Mouse (Mus musculus): ENCODE results near the gene Sept9.

Gene Sept9

DNA sequence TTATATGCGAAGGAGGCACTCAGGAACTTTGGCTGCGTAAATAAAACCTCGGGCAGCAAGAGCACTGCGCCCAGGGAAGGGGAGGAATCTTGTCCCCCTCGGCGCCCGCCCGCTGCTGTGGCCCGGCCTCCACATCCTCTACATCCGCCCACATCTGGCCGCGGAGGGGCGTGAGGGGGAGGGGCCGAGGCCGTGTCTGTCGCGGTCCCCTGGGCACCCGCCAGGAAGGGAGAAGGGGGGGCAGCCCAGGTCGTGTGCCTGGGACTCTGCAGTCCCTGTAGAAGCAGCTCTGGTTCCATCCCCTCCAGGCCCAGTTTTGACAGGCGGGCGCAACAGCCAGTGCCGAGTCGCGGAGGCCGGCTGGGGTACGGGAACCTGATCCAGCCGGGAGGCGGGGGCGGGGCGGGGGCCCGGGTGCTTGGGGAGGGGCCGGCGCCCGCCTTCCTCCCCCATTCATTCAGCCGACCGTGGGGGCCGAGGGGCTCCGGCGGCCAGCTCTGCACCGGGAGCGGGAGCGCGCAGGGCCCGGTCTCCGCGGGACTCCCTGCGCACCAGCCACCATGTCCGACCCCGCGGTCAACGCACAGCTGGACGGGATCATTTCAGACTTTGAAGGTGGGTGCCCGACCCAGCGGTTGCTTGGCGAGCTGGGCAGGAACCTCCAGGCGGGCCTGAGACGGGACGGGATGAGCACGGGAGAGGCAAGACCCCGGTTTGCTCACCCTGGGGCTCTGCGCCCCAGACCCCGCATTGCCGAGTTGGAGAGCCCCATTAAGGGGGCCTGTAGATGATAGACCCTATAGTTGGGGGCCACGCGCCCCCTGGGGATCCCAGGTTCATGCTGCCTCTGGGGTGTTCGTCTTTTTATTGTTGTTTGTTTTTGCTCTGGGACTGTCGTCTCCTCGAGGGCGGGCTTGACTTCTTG is 66.8 kb downstream of the Sept9 start:
- no peak for DNase-seq (ENCODE audit: low spot score)

DNA sequence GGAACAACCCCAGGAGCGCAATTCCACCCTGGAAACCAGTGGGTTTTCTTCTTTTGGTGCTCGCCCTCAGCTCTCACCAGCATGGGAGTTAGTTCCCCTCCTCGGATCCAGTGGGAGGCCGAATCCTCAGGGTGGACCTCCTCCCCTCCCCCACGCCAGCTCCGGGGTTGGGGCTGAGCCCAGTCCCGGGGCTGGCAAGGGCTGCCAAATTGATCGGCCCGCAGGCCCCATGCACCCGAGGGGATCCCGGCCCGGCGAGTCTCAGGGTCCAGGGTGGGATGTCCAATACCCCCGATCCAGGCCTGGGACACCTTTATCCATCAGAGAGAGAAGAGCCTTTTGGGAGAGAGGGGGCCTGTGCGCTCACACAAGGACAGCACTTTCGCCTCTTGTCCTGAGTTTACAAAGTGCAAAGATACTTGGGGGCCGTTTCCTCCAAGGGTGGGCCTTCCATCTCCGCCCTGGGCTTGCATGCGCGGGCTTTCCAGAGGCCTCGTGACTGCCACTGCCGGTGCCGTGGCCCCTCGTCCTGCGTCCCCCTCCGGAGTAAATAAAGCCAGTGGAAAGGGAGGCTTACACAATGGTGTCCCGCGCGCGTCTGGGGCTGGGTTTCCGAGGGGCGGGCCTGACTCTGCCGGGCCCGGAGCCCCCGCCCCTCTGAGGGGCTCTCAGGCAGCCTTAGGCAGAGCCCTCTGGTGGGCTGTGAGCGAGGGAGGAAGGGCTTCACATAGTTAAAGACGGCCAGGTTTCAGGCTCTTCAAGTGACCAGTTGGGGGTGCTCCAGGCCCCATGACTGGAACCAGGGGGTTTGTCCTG is 67.7 kb downstream of the Sept9 start:
- no peak for DNase-seq (ENCODE audit: low spot score)

DNA sequence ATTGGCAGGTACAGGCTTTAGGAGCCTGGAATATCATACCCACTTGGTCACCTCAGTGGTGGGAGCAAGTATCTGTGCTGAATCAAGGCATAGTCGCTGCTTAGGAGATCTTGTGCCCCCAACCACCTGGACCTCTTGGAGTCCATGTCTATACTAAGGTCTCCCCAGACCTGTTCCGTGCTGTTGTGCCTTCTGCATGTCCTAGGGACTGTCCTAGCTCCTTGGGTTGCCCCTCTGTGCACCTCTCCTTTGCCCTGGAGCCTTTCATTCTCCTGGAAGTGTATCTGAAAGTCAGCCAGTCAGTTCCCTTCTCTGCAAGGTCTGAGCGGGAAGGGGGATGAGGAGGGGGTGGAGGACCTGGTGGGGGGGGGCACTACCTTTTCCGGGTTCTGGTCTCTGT is 68.4 kb downstream of the Sept9 start:
- DNase-seq (ENCODE audit: low spot score): no peak

DNA sequence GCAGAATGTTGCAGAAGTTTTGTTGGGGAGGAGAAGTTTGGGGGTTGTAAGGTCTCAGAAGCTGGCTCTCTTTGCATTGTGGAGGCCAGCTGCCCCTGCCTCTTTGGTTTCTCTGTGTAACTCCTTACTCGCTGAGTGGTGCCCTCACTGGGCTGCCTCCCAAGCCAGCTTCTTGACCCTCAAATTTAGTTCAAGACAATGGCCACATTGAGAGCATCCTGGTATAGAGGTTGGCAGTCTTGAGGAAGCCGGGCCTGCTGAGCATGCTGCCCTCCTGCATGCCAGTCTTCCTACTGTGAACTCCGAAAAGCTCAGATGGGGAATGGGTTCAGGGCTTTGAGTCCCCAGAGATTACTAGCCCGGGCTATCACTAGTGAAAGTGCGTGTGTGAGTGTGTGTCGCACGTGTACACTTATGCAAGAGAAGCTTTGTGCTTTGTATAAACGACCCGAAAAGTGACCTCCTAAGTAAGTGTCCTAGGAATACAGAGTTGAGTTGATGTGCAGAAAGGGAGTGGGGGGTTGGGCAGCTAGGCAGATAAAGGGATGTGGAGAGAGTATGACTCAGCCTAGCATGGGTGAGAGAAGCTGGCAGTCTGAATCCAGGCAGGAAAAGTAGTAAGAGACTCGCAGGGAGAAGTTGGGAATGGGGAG is 69.0 kb downstream of the Sept9 start:
- no peak for DNase-seq (ENCODE audit: low spot score)

DNA sequence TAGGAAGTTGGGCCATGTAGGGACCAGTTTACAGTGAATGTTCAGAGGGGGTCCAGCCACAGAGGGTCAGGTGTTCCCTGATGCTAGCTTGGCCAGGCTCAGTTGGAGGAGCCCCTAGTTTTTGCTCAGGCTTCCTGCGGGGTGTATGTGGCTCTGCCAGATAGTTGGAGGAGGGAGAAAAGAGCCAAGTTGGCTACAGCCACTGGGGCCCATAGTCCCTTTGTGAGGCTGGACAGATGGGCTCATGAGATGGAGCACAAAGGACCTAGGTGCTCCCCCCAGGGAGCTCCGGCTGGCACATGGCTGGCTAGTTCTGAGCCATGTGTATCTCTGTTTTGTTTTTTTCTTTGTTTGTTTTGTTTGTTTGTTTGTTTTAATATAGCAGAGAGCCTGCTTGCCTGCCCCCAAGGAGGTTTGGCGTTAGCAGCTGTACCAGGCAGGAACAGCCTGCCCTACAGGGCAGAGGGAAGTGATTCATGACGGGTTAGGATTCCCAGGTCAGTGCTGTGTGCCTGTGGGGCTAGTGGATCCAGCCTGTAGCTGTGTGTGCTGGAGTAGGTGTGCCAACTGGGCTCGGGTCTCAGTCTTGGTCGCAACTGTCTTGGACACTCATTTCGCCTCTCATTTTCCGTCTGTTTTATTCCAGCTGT is 69.7 kb downstream of the Sept9 start:
- no peak for DNase-seq (ENCODE audit: low spot score)

DNA sequence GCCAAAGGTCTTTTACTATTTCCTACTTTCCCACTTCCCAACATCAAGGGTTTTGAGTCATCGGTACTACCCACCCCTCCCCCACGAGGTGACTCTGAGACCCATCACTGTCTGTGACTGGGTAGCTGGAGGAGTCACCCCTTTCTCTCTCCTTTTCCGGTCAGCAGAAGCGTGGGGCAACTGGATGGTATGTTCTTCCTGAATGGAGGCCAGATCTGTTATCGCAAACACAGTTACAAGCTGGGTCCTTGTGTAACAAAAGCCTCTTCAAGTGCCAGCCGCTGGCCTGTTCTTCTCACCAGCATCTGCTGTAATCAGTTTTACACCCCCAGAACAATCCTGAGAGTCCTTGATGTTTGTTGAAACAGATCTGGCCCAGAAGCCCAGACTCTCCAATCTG is 70.5 kb downstream of the Sept9 start:
- DNase-seq (ENCODE audit: low spot score): no peak

DNA sequence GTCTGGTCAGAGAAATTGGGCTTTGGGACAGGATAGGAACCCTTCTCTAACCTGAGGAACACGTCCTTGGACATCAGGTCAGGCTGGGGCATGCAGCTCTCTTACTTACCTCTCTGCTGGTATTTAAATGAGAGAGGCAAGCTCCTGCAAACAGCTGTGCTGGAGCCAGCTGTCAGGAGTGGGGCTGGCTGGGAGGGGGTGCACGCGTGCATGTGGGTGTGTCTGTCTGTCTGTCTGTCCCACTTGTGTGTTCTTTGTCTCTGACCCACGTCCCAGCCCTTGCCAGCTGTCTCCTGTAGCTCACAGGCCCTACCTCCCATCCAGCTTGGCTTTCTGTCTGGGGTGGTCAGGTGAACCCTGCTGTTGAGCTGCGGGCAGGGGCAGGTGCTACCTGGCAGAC is 75.5 kb downstream of the Sept9 start:
- no peak for DNase-seq (ENCODE audit: low spot score)

DNA sequence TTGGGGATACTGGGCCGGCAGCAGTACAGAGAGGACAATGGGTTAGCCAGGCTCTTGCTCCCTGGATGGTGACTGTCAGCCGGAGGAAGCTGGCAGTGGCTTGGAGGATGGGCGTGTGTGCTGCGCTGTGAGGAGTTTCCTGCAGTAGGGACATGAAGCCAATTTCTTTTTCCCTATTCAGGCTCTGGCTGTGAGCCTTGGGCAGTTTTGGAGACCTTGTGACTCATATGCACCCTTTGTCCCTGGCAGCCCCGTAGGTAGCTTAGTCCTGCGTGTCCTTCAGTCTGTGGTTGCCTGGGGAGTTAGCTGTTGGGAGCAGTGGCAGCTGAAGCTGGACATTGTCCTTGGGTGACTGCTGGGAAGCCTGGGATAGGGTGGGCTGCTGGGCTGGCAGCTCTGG is 76.5 kb downstream of the Sept9 start:
- no peak for DNase-seq (ENCODE audit: low spot score)

DNA sequence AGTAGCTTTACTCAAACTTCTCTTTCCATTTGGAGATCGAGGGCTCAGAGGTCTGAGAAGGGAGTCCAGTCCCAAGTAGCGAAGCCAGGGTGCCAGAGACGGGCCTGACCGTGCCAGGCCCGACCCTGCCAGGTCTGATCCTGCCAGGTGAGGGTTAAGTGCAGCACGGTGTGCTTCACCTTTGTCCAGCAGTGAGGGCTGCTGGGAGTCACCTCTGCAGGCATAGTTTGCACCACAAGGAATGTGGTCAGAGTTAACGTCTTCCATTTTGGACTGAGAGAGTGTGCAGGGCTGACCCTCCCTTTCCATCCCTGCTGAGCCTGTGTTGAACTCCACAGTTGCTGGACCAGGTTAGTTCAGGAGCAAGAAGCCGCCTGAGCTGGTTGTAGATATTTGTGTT is 77.5 kb downstream of the Sept9 start:
- DNase-seq (ENCODE audit: low spot score): no peak

DNA sequence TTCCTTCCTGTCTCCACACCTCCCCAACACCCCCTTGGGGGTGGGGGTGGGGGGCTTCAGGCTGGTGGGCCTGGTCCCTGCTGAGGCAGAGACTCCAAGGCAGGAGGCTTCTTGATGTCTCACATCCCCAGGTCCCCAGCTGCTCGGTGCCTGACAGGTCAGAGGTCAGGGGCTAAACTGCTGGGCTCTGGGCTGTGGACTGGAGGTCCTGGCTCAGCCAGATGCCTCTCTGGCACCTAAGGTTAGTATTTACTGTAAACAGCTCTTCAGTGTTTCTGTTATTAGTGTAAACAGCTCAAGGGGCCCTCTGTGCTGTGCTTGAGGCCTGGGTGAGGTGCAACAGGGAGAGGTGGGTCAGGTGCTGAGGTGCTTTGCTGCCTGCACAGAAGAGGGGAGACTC is 78.7 kb downstream of the Sept9 start:
- no peak for DNase-seq (ENCODE audit: low spot score)

DNA sequence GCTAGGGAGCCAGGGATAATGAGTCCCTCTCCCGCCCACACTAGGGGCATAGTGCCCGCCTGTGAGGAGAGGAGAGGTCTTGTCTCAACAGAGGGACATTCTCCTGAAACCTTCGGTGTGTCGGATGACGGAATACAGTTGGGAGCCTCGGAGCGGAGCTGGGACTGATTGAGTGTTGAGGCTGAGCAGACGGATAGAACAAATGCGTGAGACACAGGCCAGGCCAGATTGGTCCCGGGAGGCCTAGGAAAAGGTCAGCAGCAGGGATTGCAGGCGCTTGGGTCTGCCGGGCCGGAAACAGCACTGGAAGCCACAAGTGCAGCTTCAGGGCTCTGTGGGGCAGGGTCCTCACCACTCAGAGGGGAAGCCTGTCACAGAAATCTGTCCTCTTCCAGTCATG is 79.1 kb downstream of the Sept9 start:
- DNase-seq (ENCODE audit: low spot score): no peak

DNA sequence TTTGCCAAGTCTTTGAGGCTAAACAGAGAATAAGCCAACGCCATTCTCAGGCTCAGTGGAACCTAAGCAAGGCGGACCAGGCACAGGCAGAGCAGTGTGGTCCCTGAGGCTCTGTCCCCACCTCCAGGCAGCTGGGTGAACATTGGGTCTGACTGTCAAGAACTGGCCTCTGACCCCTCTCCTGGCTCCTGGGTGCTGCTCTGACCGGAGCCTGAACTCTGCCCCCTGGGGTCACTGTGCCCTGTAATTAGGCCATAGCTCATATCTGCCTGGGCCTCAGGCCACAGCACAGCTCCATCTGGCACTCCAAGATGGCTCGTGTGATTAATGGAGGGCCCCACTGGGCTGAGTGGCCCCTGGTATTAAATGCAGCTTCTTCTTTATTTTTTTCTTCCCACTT is 80.5 kb downstream of the Sept9 start:
- no peak for DNase-seq (ENCODE audit: low spot score)

DNA sequence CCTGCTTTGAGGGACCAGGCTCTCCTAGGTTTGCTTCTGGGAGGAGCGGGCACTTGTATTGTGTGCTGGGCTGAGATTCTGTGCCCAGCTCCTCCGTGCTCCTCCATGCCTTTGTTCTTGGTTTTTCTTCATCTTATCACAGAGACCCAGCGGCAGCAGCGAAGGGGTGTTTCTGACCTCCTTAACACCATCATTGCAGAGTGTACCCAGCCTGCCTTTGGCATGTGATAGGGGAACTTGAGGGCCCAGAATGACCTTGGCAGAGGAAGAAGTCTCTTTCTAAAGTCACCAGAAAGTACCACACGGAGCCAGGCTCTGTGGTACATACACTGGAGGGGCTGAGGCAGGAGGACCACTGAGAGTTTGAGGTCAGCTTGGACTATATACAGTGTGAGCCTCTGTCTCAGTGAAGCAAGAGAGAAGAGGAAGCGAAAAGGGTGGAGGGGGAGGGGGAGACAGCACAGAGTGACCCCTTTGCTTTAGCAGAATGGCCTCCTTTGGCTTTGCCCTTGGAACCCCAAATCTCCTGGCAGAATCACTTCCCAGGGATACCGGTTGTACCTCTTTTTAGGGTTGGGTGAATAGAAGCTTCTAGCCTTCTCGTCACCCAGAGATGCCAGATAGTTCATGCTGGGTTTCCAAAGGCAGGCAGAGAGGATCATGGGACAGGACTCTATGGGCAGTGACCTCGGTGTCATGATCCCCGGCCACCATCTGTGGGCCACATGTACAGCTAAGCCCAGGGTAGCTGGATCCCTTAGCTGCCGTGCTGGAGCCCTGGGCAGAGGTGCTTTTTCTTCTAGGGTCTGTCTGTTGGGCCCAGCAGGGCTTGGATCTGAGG is 83.8 kb downstream of the Sept9 start:
- no peak for DNase-seq (ENCODE audit: low spot score)

DNA sequence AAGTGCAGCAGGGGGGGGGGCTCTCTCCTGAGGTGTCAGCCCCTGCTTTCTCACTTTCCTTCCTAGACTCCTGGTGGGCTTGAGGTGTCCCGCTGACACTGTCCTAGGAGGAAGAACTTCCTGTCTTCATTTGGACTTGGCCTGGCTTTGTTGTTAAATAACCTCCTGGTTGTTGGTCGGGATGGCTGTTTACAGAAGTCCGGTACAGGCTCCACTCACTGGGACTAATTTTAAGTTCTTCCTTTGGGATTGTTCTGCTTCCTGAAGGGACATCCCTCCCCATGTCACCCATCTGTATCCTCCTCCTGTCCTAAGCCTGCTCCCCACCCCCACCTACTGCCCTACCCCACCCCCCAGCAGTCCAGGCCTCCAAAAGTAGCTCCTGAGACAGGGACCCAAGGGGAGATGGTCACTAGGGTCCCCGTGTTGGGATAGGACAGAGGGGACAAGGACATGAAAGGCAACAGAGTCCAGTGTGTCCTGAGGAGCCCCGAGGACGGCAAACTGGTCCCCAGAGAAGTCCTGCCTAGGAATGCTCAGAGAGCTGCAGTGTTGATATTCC is 84.5 kb downstream of the Sept9 start:
- DNase-seq (ENCODE audit: low spot score): no peak

DNA sequence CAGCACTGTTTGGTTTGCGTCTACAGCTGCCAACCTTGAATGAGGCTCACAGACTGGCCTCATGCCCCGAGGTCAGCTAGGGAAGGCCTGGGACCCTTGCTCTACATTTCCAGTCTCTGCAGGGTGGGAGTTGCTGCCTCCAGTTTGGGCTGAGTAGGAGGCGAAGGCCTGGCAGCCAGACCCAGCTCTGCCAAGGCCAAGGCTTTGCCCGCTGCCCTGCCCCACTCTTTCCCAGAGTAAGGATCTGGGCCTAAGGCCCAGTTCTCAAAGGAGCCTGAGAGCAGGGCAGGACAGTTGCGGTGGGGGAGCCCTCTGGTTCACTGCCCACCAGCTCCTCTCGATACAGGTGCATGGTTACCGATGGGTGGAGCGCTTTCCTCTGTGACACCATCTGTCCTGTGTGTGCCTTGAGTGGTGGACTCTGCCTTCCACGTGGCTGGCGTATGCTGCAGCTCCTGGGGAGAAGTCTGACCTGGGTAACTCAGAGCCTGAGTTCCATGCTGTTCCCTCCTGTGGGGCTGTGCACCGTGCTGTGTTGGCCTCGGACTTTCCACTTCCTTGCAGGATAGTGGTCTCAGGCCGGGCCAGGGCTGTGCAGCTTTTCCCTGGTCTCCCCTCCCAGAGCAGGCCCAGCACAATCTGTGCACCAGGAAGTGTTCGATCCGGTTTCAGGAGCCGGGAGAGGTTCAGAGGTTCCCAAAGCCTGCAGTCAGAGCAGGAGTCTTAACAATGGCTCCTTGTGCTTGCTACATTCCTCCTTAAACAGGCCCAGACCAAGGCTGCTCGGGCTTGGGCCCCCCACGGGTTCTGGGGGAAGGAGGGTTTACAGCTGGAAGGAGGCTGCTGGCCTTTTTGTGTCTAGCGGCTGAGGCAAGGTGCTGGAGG is 85.5 kb downstream of the Sept9 start:
- DNase-seq (ENCODE audit: low spot score): no peak

DNA sequence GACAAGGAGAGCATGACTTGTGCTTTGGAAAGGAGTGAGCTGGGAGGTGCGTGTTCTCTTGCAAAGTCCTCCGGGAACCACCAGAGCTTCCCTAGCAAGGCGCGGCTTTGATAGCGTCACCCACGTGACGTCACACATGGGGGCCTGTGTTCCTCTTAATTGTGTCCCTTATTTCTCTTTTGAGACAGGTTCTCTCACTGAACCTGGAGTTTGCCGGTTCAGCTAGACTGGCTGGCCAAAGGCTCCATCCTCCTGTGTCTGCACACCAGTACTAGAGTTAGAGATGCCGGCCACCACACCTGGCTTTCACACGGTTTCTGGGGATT is 86.1 kb downstream of the Sept9 start:
- no peak for DNase-seq (ENCODE audit: low spot score)

DNA sequence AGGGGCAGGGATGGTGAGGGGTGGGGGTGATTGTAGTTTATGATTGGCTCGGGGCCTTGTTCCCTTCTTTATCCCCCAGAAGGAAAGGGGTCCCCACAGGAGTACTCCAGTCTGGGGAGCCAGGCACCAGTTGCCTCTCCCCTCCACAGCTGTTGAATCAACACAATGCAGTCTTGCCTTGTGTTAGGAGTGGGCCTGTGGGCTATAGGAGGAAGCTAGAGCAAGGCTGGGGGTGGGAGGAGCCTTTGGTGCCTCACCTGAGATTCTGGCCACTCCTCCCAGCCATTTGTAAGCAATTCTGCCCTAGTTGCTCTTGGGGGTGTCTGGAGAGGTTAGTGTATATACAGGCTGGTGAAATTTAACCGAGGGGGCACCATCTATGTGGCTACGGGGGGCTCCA is 88.3 kb downstream of the Sept9 start:
- DNase-seq (ENCODE audit: low spot score): no peak

DNA sequence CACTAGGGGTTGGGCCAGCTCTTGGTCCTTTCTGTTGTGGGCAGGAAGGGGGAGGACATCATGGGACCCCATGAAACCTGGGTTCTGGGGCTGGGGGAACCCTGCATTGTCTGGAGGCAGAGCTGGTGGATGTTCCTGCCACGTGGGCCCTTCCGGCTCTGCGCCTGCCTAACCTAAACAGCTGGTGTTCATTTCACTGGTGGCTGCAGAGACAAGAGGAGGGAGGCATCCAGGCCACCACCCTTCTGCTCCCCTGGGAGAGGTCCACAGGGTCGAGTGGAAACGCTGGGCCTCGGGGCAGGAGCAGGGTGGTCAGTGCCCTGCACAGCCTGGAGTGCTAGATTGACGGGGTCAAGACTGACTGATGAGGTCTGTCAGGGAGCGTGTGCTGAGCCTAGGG is 89.3 kb downstream of the Sept9 start:
- DNase-seq (ENCODE audit: low spot score): no peak

DNA sequence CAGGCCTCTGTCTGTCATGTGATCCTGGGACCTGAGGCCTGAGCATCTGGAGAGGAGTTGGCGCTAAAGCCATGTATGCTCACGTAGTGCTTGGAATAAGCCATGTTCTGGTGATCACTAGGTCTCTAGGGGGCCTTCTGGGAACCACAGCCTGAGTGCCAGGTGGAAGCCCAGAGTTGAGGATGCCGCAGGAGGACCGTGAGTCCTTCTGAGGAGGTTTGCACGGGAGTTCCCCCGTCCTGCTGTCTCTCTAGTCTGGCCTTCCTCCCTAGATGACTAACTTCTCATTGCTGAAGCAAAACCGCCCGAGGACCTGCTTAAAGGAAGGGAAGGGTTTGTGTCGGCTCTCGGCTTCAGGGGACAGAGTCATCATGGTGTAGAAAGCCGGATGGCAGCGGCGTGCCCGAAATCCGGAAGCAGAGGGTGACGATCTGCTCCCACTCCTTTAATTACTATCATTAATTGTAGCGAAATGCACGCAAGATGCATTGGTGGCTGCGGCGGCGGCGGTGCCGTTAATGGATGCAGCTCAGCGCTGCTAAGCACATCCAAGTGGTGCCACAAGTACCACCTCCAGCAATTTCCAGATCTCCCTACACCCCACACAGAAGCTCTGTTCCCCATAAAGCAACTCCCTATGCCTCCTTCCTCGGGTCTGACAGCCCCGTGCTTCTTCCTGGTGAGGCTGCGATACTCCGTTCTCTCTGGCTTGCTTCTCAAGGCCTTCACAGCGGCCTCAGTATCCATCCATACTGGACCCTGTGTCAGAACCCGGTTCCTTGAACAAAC is 92.0 kb downstream of the Sept9 start:
- no peak for DNase-seq (ENCODE audit: low spot score)

Data from c-Kit-positive CD71-positive TER-119-positive erythroid progenitor cells, embryonic 14.5 days (primary cell).